Mouse (Mus musculus) CH12.LX (cell line): ENCODE measurements around the gene Adamts7. TPM values are rescaled to one million over a fixed set of nuclear protein-coding genes. Genes with fewer than 3 reads are reported as not detected.

Experiments used
- DNase-seq: peaks from one replicate; pipeline ENCODE4 v3.0.0-alpha.2; 2013; ENCODE audit errors: extremely low read depth
- H3K27ac ChIP-seq: 2 replicates; pipeline ENCODE4 v1.5.1; 2012; ENCODE audit warnings: low read depth, mild to moderate bottlenecking, control low read depth, moderate library complexity; ENCODE audit not compliant: insufficient read depth
- H3K27me3 ChIP-seq: replicated peaks from 2 replicates; pipeline ENCODE3; 2012; ENCODE audit warnings: inconsistent platforms
- H3K36me3 ChIP-seq, 2 experiments: replicated peaks in 1 of 2; 2 replicates each; pipeline versions ENCODE3 to v1.6.1; 2012; ENCODE audit warnings: inconsistent platforms in 1 of 2, low read length in 1 of 2, mild to moderate bottlenecking in 1 of 2, mixed read lengths in 1 of 2, moderate library complexity in 1 of 2; ENCODE audit not compliant: control insufficient read depth in 1 of 2, insufficient read depth in 1 of 2
- H3K4me1 ChIP-seq, 2 experiments: 2 replicates each; pipeline ENCODE4 v1.6.1; 2012; ENCODE audit warnings: inconsistent platforms in 1 of 2, moderate library complexity in 1 of 2; ENCODE audit not compliant: insufficient read depth in 2 of 2, control insufficient read depth in 1 of 2
- H3K4me2 ChIP-seq: 2 replicates; pipeline ENCODE4 v1.6.1; 2012; ENCODE audit warnings: low read depth, mild to moderate bottlenecking, control low read depth; ENCODE audit not compliant: poor library complexity, insufficient read depth, severe bottlenecking
- H3K4me3 ChIP-seq, 3 experiments: fragments of 150-350 bp in 1 of 3; sonication (generic) in 1 of 3; replicated peaks in 1 of 3; 2 replicates each; pipeline versions ENCODE3 to v1.5.1; 2011 to 2012; ENCODE audit warnings: low read depth in 2 of 3, low read length in 2 of 3, mild to moderate bottlenecking in 2 of 3, moderate library complexity in 2 of 3, control low read depth in 1 of 3, improper control_type of control experiment in 1 of 3, inconsistent platforms in 1 of 3, mixed read lengths in 1 of 3; ENCODE audit not compliant: poor library complexity in 1 of 3
- H3K79me2 ChIP-seq: replicated peaks from 2 replicates; pipeline ENCODE4 v1.6.1; 2012; ENCODE audit warnings: mild to moderate bottlenecking, moderate library complexity; ENCODE audit not compliant: control insufficient read depth, poor library complexity, insufficient read depth, severe bottlenecking; ENCODE audit errors: extremely low read depth
- H3K9ac ChIP-seq: 2 replicates; pipeline ENCODE4 v1.6.1; 2012; ENCODE audit warnings: low read depth, mild to moderate bottlenecking, control low read depth, moderate library complexity; ENCODE audit not compliant: insufficient read depth
- H3K9me3 ChIP-seq: replicated peaks from 2 replicates; pipeline ENCODE3; 2012; ENCODE audit warnings: low read length, inconsistent platforms, mixed read lengths
- CHD2 ChIP-seq: IDR thresholded peaks from 2 replicates; pipeline ENCODE4 v1.6.1; 2011; ENCODE audit warnings: low read length, improper control_type of control experiment
- CTCF ChIP-seq, 2 experiments: IDR thresholded peaks in 1 of 2; conservative IDR thresholded peaks in 1 of 2; 2 replicates each; pipeline ENCODE4 v1.5.1; 2011 to 2012; ENCODE audit warnings: low read depth in 2 of 2, low read length in 2 of 2, improper control_type of control experiment in 1 of 2, inconsistent platforms in 1 of 2, mild to moderate bottlenecking in 1 of 2, moderate library complexity in 1 of 2
- ETS1 ChIP-seq: conservative IDR thresholded peaks from 2 replicates; pipeline ENCODE4 v1.6.1; 2012; ENCODE audit warnings: low read depth, mild to moderate bottlenecking, inconsistent platforms, low read length, improper control_type of control experiment, moderate library complexity
- GABPA ChIP-seq: IDR thresholded peaks from 2 replicates; pipeline ENCODE4 v1.6.1; 2012; ENCODE audit warnings: low read depth, low read length, improper control_type of control experiment, inconsistent platforms; ENCODE audit not compliant: insufficient replicate concordance
- MAFK ChIP-seq: IDR thresholded peaks from 2 replicates; pipeline ENCODE4 v1.6.1; 2011; ENCODE audit warnings: low read length, improper control_type of control experiment; ENCODE audit not compliant: insufficient replicate concordance
- MEF2A ChIP-seq: IDR thresholded peaks from 2 replicates; pipeline ENCODE4 v1.6.1; 2014; ENCODE audit warnings: low read depth, mild to moderate bottlenecking, inconsistent platforms, low read length, improper control_type of control experiment, borderline replicate concordance
- RCOR1 ChIP-seq: conservative IDR thresholded peaks from 2 replicates; pipeline ENCODE4 v1.6.1; 2012; ENCODE audit warnings: low read depth, mild to moderate bottlenecking, inconsistent platforms, low read length, improper control_type of control experiment
- TBP ChIP-seq: conservative IDR thresholded peaks from 2 replicates; pipeline ENCODE4 v1.6.1; 2011; ENCODE audit warnings: low read depth, low read length, improper control_type of control experiment
- TCF12 ChIP-seq: IDR thresholded peaks from 2 replicates; pipeline ENCODE4 v1.6.1; 2014; ENCODE audit warnings: low read depth, mild to moderate bottlenecking, inconsistent platforms, low read length, improper control_type of control experiment
- ZMIZ1 ChIP-seq: IDR thresholded peaks from 2 replicates; pipeline ENCODE4 v1.6.1; 2012; ENCODE audit warnings: low read depth, mild to moderate bottlenecking, inconsistent platforms, low read length, improper control_type of control experiment
- dilution Hi-C: fragments of 300-500 bp; cut with MboI; formaldehyde crosslinking; loops from 2 replicates; pipeline ENCODE4 v1.14.3; 2020; ENCODE audit warnings: low sequenced_read_pairs; ENCODE audit not compliant: extremely low pct_unique_long_range_greater_than_20kb, extremely low pct_ligation_motif_present
- in situ Hi-C: fragments of 300-500 bp; cut with MboI; formaldehyde crosslinking; loops from 3 replicates; pipeline ENCODE4 v1.14.3; 2019; ENCODE audit warnings: low sequenced_read_pairs, low pct_ligation_motif_present, low pct_unique_long_range_greater_than_20kb, mixed read lengths
- polyA plus RNA-seq: library from polyadenylated mRNA; unstranded; fragments of >175 nt; gene quantifications from 2 replicates; pipeline ENCODE4 v1.2.1, GENCODE M21; 2012; ENCODE audit warnings: low read depth; ENCODE audit not compliant: insufficient read length
- total RNA-seq, 2 experiments: library from RNA; depleted of rRNA; stranded (reverse); fragments of 300-350 nt in 1 of 2; fragments of >200 nt in 1 of 2; gene quantifications; 2 replicates each; pipeline ENCODE4 v1.2.3; 2012 to 2014

Gene Adamts7
- total and polyA plus RNA-seq, 3 experiments: 4.7 to 15.7 (median 9.2) TPM

- dilution Hi-C loops (no loop called here), in situ Hi-C loops (loop anchor here (5.0 kb wide), 1 partner anchor 34 kb away; the partner anchor contains the start of gene Adamts7)
- peaks cover 6% of the 10 kb centered on the region for H3K9me3 ChIP-seq
- H3K4me2 ChIP-seq: no peak overlapping the region
- TF ChIP-seq TCF12 (no peak), MEF2A (no peak), TBP (0 out of 2 replicates have a peak, but pooled peaks have one; percentile 58), CHD2 (no peak), ZMIZ1 (no peak), MAFK (no peak), RCOR1 (no peak)
- no peak overlapping the region for H3K9ac ChIP-seq
- H3K27me3 ChIP-seq: no peaks in the 10 kb centered on the region
- peaks cover 0 to 10% of the 10 kb centered on the region in 2 experiments; a peak in 3 of 4 replicates for H3K4me1 ChIP-seq
- H3K79me2 ChIP-seq: no peaks in the 10 kb centered on the region
- H3K27ac ChIP-seq: no peak overlapping the region
- no peaks in the 10 kb centered on the region for H3K36me3 ChIP-seq
- no peak overlapping the region for H3K4me3 ChIP-seq
- DNase-seq: no peak
Measured at GRCm38 (mm10) chr9:90128636-90129201, 34.1 kb upstream of the Adamts7 start.

GRCm38 (mm10) chr9:90133562-90134355 lies 29.1 kb upstream of the Adamts7 start:
- TF ChIP-seq ZMIZ1: no peak
- no peak for TF ChIP-seq MAFK
- no peaks in the 10 kb centered on the region for H3K36me3 ChIP-seq
- no peaks in the 10 kb centered on the region for H3K27me3 ChIP-seq
- in situ Hi-C loops: no loop called here
- H3K4me1 ChIP-seq: no peaks in the 10 kb centered on the region
- no peak for DNase-seq
- dilution Hi-C loops: no loop called here
- H3K27ac ChIP-seq: no peak overlapping the region
- H3K9me3 ChIP-seq: peaks cover 6% of the 10 kb centered on the region
- no peak overlapping the region for H3K4me2 ChIP-seq
- no peak overlapping the region for H3K4me3 ChIP-seq
- no peaks in the 10 kb centered on the region for H3K79me2 ChIP-seq
- no peak overlapping the region for H3K9ac ChIP-seq

- H3K4me3 ChIP-seq: no peak overlapping the region
- dilution Hi-C loops (no loop called here), in situ Hi-C loops (no loop called here)
- H3K27ac ChIP-seq: no peak overlapping the region
- H3K27me3 ChIP-seq: no peaks in the 10 kb centered on the region
- H3K9me3 ChIP-seq: peaks cover 6% of the 10 kb centered on the region
- TF ChIP-seq ETS1 (no peak), CHD2 (no peak), CTCF (conservative IDR thresholded peaks at IDR 0.05 in 1 of 2, IDR thresholded peaks at IDR 0.05 in 1 of 2; ENCODE audit: low read depth in 2 of 2, low read length in 2 of 2) (peak in 1 of 2 experiments; percentile 20; a peak in 2 of 4 replicates), GABPA (no peak)
- TF ChIP-seq, all 38 proteins: peak for 1
- Histone ChIP-seq H3K4me1 (no peaks in the 10 kb centered on the region), H3K79me2 (no peaks in the 10 kb centered on the region), H3K36me3 (no peaks in the 10 kb centered on the region), H3K9ac (no peak overlapping the region), H3K4me2 (no peak overlapping the region)
- DNase-seq: no peak
Measured at GRCm38 (mm10) chr9:90135466-90135865, 27.4 kb upstream of the Adamts7 start.
